Mouse (Mus musculus): ENCODE results near the gene Crispld2.

The Crispld2 gene

GRCm38 (mm10) chr8:120026199-120026598 is 34.0 kb downstream of the Crispld2 start:
- Histone ChIP-seq H3K4me3 (replicated peaks; ENCODE audit: low read length) (no peak overlapping the region), H3K4me1 (replicated peaks; ENCODE audit: low read depth, low read length) (peaks cover 18% of the 10 kb centered on the region), H3K36me3 (ENCODE audit: insufficient read depth, low read length) (no peaks in the 10 kb centered on the region), H3K27me3 (ENCODE audit: insufficient read depth, low read length) (no peaks in the 10 kb centered on the region), H3K9me3 (ENCODE audit: low read length) (no peaks in the 10 kb centered on the region)
- no peak for TF ChIP-seq NANOG (IDR thresholded peaks at IDR 0.05; ENCODE audit: borderline replicate concordance, low read length)

DNA sequence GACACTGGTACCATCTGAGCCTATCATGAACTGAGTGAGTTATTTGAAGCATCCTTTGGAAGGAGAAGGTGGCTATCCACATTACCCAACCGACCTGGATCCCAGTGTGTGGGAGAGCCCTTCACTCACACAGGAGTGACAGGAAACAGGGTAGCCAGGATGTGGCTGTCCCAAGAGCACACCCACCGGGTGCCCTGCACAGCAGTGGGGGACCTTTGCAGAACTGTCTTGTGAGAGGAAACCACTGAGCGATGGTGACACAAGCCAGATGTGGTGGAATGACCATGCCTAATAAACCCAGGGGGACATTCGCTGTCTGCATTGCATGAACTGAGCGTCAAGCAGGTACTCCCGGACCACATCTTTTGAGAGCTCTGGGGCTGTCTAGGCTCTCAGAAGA is 34.8 kb downstream of the Crispld2 start:
- TF ChIP-seq NANOG (IDR thresholded peaks at IDR 0.05; ENCODE audit: borderline replicate concordance, low read length), result no peak
- Histone ChIP-seq H3K4me1 (replicated peaks; ENCODE audit: low read depth, low read length) (peaks cover 18% of the 10 kb centered on the region), H3K9me3 (ENCODE audit: low read length) (no peaks in the 10 kb centered on the region), H3K36me3 (ENCODE audit: insufficient read depth, low read length) (no peaks in the 10 kb centered on the region), H3K4me3 (replicated peaks; ENCODE audit: low read length) (no peak overlapping the region), H3K27me3 (ENCODE audit: insufficient read depth, low read length) (no peaks in the 10 kb centered on the region)

DNA sequence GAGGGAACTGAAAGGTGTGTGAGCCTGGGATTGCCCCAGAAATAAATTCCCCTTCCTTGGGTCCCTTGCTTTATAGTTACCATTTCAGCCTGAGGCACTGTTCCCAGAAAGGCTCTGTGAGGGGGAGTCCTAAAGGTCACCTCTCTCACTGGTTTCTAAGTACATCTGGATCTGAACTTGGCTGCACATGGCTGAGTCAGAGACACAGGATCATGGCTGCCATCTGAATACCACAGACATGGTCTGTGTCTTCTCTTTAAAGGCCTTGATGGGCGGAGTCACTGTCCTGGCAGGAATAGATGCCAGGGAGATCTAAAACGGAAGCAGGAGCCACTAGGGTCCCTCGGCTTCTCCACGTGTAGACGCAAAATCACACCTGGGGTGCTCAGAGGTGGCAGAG is 38.2 kb downstream of the Crispld2 start:
- Histone ChIP-seq H3K9me3 (ENCODE audit: low read length) (no peaks in the 10 kb centered on the region), H3K36me3 (ENCODE audit: insufficient read depth, low read length) (no peaks in the 10 kb centered on the region), H3K4me3 (replicated peaks; ENCODE audit: low read length) (no peak overlapping the region), H3K4me1 (replicated peaks; ENCODE audit: low read depth, low read length) (peaks cover 15% of the 10 kb centered on the region), H3K27me3 (ENCODE audit: insufficient read depth, low read length) (no peaks in the 10 kb centered on the region)
- no peak for TF ChIP-seq POU5F1 (IDR thresholded peaks at IDR 0.05; ENCODE audit: borderline replicate concordance, low read length)

GRCm38 (mm10) chr8:120032549-120033208 is 40.4 kb downstream of the Crispld2 start:
- Histone ChIP-seq H3K36me3 (ENCODE audit: insufficient read depth, low read length) (no peaks in the 10 kb centered on the region), H3K9me3 (ENCODE audit: low read length) (no peaks in the 10 kb centered on the region), H3K4me1 (replicated peaks; ENCODE audit: low read depth, low read length) (peaks cover 24% of the 10 kb centered on the region), H3K27me3 (ENCODE audit: insufficient read depth, low read length) (peaks cover 2% of the 10 kb centered on the region; the same call in 1 of the 2 replicates), H3K4me3 (replicated peaks; ENCODE audit: low read length) (no peak overlapping the region)
- no peak for TF ChIP-seq NANOG (IDR thresholded peaks at IDR 0.05; ENCODE audit: borderline replicate concordance, low read length)
- no peak for TF ChIP-seq CTCF (conservative IDR thresholded peaks at IDR 0.05; ENCODE audit: low read length)
- no peak for TF ChIP-seq POU5F1 (IDR thresholded peaks at IDR 0.05; ENCODE audit: borderline replicate concordance, low read length)

DNA sequence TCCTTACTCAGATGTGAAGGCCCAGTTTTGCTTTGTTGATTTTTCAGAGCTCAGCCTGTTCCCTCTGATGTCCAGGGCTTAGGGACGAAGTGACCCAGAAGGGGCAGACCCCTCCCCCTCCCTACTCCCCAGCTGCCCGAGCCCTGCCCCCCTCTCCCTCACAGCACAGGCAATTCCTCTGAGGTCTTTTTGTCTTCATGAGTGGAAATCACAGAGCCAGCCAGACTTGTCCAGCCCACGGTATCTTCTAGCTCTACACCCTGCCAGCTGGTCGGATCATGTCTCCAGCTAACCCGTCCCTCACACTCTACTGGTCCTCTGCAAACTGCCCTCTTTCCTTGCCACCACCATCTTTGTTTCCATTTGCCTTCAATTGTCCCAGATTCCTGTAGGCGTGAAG is 42.2 kb downstream of the Crispld2 start:
- Histone ChIP-seq H3K27me3 (ENCODE audit: insufficient read depth, low read length) (peaks cover 2% of the 10 kb centered on the region; the same call in 1 of the 2 replicates), H3K9me3 (ENCODE audit: low read length) (no peaks in the 10 kb centered on the region)
- no peak for TF ChIP-seq NANOG (IDR thresholded peaks at IDR 0.05; ENCODE audit: borderline replicate concordance, low read length)
- TF ChIP-seq CTCF (conservative IDR thresholded peaks at IDR 0.05; ENCODE audit: low read length), result no peak
- no peak for TF ChIP-seq POU5F1 (IDR thresholded peaks at IDR 0.05; ENCODE audit: borderline replicate concordance, low read length)

GRCm38 (mm10) chr8:120036111-120036510 is 43.9 kb downstream of the Crispld2 start:
- TF ChIP-seq CTCF (conservative IDR thresholded peaks at IDR 0.05; ENCODE audit: low read length), result no peak
- no peak for TF ChIP-seq NANOG (IDR thresholded peaks at IDR 0.05; ENCODE audit: borderline replicate concordance, low read length)
- TF ChIP-seq POU5F1 (IDR thresholded peaks at IDR 0.05; ENCODE audit: borderline replicate concordance, low read length), result no peak
- no peaks in the 10 kb centered on the region for H3K9me3 ChIP-seq (ENCODE audit: low read length)
- no peak overlapping the region for H3K4me3 ChIP-seq (replicated peaks; ENCODE audit: low read length)
- peaks cover 32% of the 10 kb centered on the region for H3K4me1 ChIP-seq (replicated peaks; ENCODE audit: low read depth, low read length)
- H3K27me3 ChIP-seq (ENCODE audit: insufficient read depth, low read length), result peaks cover 2% of the 10 kb centered on the region; the same call in 1 of the 2 replicates
- no peaks in the 10 kb centered on the region for H3K36me3 ChIP-seq (ENCODE audit: insufficient read depth, low read length)

More for the DNA sequence above, 42.2 kb downstream of the Crispld2 start:
- Histone ChIP-seq H3K4me1 (replicated peaks; ENCODE audit: low read depth, low read length) (peaks cover 35% of the 10 kb centered on the region), H3K36me3 (ENCODE audit: insufficient read depth, low read length) (no peaks in the 10 kb centered on the region), H3K4me3 (replicated peaks; ENCODE audit: low read length) (no peak overlapping the region)

- no peaks in the 10 kb centered on the region for H3K36me3 ChIP-seq (ENCODE audit: insufficient read depth, low read length)
- TF ChIP-seq CTCF (conservative IDR thresholded peaks at IDR 0.05; ENCODE audit: low read length), result no peak
- TF ChIP-seq POU5F1 (IDR thresholded peaks at IDR 0.05; ENCODE audit: borderline replicate concordance, low read length), result no peak
- TF ChIP-seq NANOG (IDR thresholded peaks at IDR 0.05; ENCODE audit: borderline replicate concordance, low read length), result no peak
- peaks cover 2% of the 10 kb centered on the region; the same call in 1 of the 2 replicates for H3K27me3 ChIP-seq (ENCODE audit: insufficient read depth, low read length)
- H3K4me1 ChIP-seq (replicated peaks; ENCODE audit: low read depth, low read length), result peaks cover 32% of the 10 kb centered on the region
- no peaks in the 10 kb centered on the region for H3K9me3 ChIP-seq (ENCODE audit: low read length)
- no peak overlapping the region for H3K4me3 ChIP-seq (replicated peaks; ENCODE audit: low read length)
Measured at GRCm38 (mm10) chr8:120036578-120036977, 44.3 kb downstream of the Crispld2 start.

GRCm38 (mm10) chr8:120037199-120037598 is 45.0 kb downstream of the Crispld2 start:
- Histone ChIP-seq H3K4me1 (replicated peaks; ENCODE audit: low read depth, low read length) (peaks cover 32% of the 10 kb centered on the region), H3K4me3 (replicated peaks; ENCODE audit: low read length) (no peak overlapping the region), H3K36me3 (ENCODE audit: insufficient read depth, low read length) (no peaks in the 10 kb centered on the region), H3K27me3 (ENCODE audit: insufficient read depth, low read length) (peaks cover 2% of the 10 kb centered on the region; the same call in 1 of the 2 replicates), H3K9me3 (ENCODE audit: low read length) (no peaks in the 10 kb centered on the region)
- TF ChIP-seq POU5F1 (IDR thresholded peaks at IDR 0.05; ENCODE audit: borderline replicate concordance, low read length) (no peak), CTCF (conservative IDR thresholded peaks at IDR 0.05; ENCODE audit: low read length) (no peak), NANOG (IDR thresholded peaks at IDR 0.05; ENCODE audit: borderline replicate concordance, low read length) (no peak)

- TF ChIP-seq CTCF (conservative IDR thresholded peaks at IDR 0.05; ENCODE audit: low read length) (no peak), NANOG (IDR thresholded peaks at IDR 0.05; ENCODE audit: borderline replicate concordance, low read length) (no peak), POU5F1 (IDR thresholded peaks at IDR 0.05; ENCODE audit: borderline replicate concordance, low read length) (no peak)
- no peaks in the 10 kb centered on the region for H3K36me3 ChIP-seq (ENCODE audit: insufficient read depth, low read length)
- H3K9me3 ChIP-seq (ENCODE audit: low read length), result no peaks in the 10 kb centered on the region
- peaks cover 2% of the 10 kb centered on the region; the same call in 1 of the 2 replicates for H3K27me3 ChIP-seq (ENCODE audit: insufficient read depth, low read length)
- peaks cover 30% of the 10 kb centered on the region for H3K4me1 ChIP-seq (replicated peaks; ENCODE audit: low read depth, low read length)
- no peak overlapping the region for H3K4me3 ChIP-seq (replicated peaks; ENCODE audit: low read length)
Measured at GRCm38 (mm10) chr8:120037611-120038010, 45.4 kb downstream of the Crispld2 start.
